Mouse (Mus musculus) midbrain, embryonic 11.5 days (tissue): Measurements from ENCODE around the gene Rpl10a. TPM values are rescaled to one million over a fixed set of nuclear protein-coding genes. Genes with fewer than 3 reads are reported as not detected.
"Not testable (repeated sequence)": the region's sequence is repeated elsewhere in the genome, so short reads cannot be mapped to it uniquely, and the experiment has no call there.

Experiments
- ATAC-seq: fragments of 200-750 bp; cut with Nextera tagmentation; 2 replicates; pipeline ENCODE4 v1.8.0; 2017; ENCODE audit warnings: moderate TSS enrichment, moderate library complexity; ENCODE audit not compliant: low FRiP score
- DNase-seq: peaks from one replicate; pipeline ENCODE4 v3.0.0; 2015; ENCODE audit warnings: low spot score; ENCODE audit errors: missing footprints
- H3K27ac ChIP-seq: fragments of 300-500 bp; sonication (generic); 2 replicates; pipeline ENCODE4 v1.5.1; 2014; ENCODE audit warnings: low read depth, low read length
- H3K27me3 ChIP-seq: fragments of 300-500 bp; sonication (generic); 2 replicates; pipeline ENCODE4 v1.6.1; 2014; ENCODE audit warnings: mild to moderate bottlenecking, low read length, moderate library complexity, mixed read lengths; ENCODE audit not compliant: control insufficient read depth, insufficient read depth
- H3K36me3 ChIP-seq: fragments of 300-500 bp; sonication (generic); 2 replicates; pipeline ENCODE4 v1.6.1; 2014; ENCODE audit warnings: mild to moderate bottlenecking, low read length, moderate library complexity, mixed read lengths; ENCODE audit not compliant: control insufficient read depth, insufficient read depth
- H3K4me1 ChIP-seq: fragments of 300-500 bp; sonication (generic); 2 replicates; pipeline ENCODE4 v1.6.1; 2014; ENCODE audit warnings: low read length; ENCODE audit not compliant: control insufficient read depth, insufficient read depth
- H3K4me2 ChIP-seq: fragments of 300-500 bp; sonication (generic); 2 replicates; pipeline ENCODE4 v1.6.1; 2014; ENCODE audit warnings: mild to moderate bottlenecking, moderate library complexity
- H3K4me3 ChIP-seq: fragments of 300-500 bp; sonication (generic); 2 replicates; pipeline ENCODE4 v1.5.1; 2014; ENCODE audit warnings: low read depth, low read length
- H3K9ac ChIP-seq: fragments of 300-500 bp; sonication (generic); 2 replicates; pipeline ENCODE4 v1.6.1; 2014; ENCODE audit warnings: low read length
- H3K9me3 ChIP-seq: fragments of 300-500 bp; sonication (generic); 2 replicates; pipeline ENCODE4 v1.6.1; 2016; ENCODE audit warnings: low read length; ENCODE audit not compliant: control insufficient read depth
- WGBS: fragments of 180-500 bp; shearing (Covaris S2); extraction: QIAGEN DNeasy Blood & Tissue Kit; methylation state at CpG from one replicate; pipeline ENCODE4 v1.1.7; 2014; 5-methylcytosine and 5-hydroxymethylcytosine counted together
- polyA plus RNA-seq: library from polyadenylated mRNA; unstranded; fragments of >200 nt; fragmentation: Nextera tagmentation; extraction: Ambion mirVana; gene quantifications from 2 replicates; pipeline ENCODE4 v1.2.1, GENCODE M21; 2014

The Rpl10a gene
- polyA plus RNA-seq, 1 experiment from 2014 or later: 471 TPM

GRCm38 (mm10) chr17:28326951-28327350 lies 1.3 kb upstream of the Rpl10a start:
- H3K9me3 ChIP-seq: no peaks in the 10 kb centered on the region
- no peak for DNase-seq
- 86% methylated on average over 3 of the region's 3 CpGs for WGBS
- no peak overlapping the region for H3K4me2 ChIP-seq
- H3K4me3 ChIP-seq: no peak overlapping the region
- H3K36me3 ChIP-seq: peaks cover 6% of the 10 kb centered on the region
- H3K27ac ChIP-seq: no peak overlapping the region
- H3K4me1 ChIP-seq: peaks cover 16% of the 10 kb centered on the region
- H3K27me3 ChIP-seq: no peaks in the 10 kb centered on the region
- ATAC-seq: no peak
- no peak overlapping the region; the same call in 1 of the 2 replicates for H3K9ac ChIP-seq

GRCm38 (mm10) chr17:28327673-28328325 lies 472 bp upstream of the Rpl10a start:
- Histone ChIP-seq H3K9me3 (no peaks in the 10 kb centered on the region), H3K4me3 (peak overlapping the region; percentile 94), H3K36me3 (peaks cover 6% of the 10 kb centered on the region), H3K9ac (peak overlapping the region; percentile 99), H3K27ac (peak overlapping the region; percentile 92), H3K4me1 (peaks cover 16% of the 10 kb centered on the region), H3K27me3 (no peaks in the 10 kb centered on the region), H3K4me2 (peak overlapping the region; percentile 80)
- 9% methylated on average over 22 of the region's 22 CpGs for WGBS
- ATAC-seq: peak; percentile 66
- peak; percentile 86 for DNase-seq

GRCm38 (mm10) chr17:28328946-28329345 lies 675 bp downstream of the Rpl10a start:
- H3K36me3 ChIP-seq: peaks cover 6% of the 10 kb centered on the region
- no peaks in the 10 kb centered on the region for H3K9me3 ChIP-seq
- H3K4me3 ChIP-seq: peak overlapping the region; percentile 94
- H3K4me1 ChIP-seq: peaks cover 18% of the 10 kb centered on the region
- no peaks in the 10 kb centered on the region for H3K27me3 ChIP-seq
- H3K9ac ChIP-seq: peak overlapping the region; percentile 99
- H3K4me2 ChIP-seq: peak overlapping the region; percentile 80
- ATAC-seq: peak; percentile 9; the same call in 1 of the 2 replicates
- no peak for DNase-seq
- H3K27ac ChIP-seq: peak overlapping the region; percentile 92
- under 1% methylated on average over 25 of the region's 25 CpGs for WGBS

GRCm38 (mm10) chr17:28329503-28330231 lies 1.4 kb downstream of the Rpl10a start:
- H3K36me3 ChIP-seq: peaks cover 6% of the 10 kb centered on the region
- DNase-seq: peak; percentile 86

GRCm38 (mm10) chr17:28330232-28330546 lies 1.9 kb downstream of the Rpl10a start:
- Histone ChIP-seq H3K27ac (no peak overlapping the region), H3K9me3 (no peaks in the 10 kb centered on the region), H3K9ac (peak overlapping the region; percentile 99), H3K36me3 (peaks cover 6% of the 10 kb centered on the region), H3K4me3 (peak overlapping the region; percentile 94), H3K4me2 (peak overlapping the region; percentile 80), H3K4me1 (peaks cover 18% of the 10 kb centered on the region), H3K27me3 (no peaks in the 10 kb centered on the region)
- DNase-seq (peak; percentile 82), ATAC-seq (no peak)
- 61% methylated on average over 2 of the region's 2 CpGs for WGBS

More at GRCm38 (mm10) chr17:28329503-28330231, 1.4 kb downstream of the Rpl10a start:
- Histone ChIP-seq H3K27ac (no peak overlapping the region; the same call in 1 of the 2 replicates), H3K4me3 (peak overlapping the region; percentile 94), H3K9ac (peak overlapping the region; percentile 99), H3K4me1 (peaks cover 18% of the 10 kb centered on the region), H3K27me3 (no peaks in the 10 kb centered on the region), H3K9me3 (no peaks in the 10 kb centered on the region), H3K4me2 (peak overlapping the region; percentile 80)
- WGBS: 10% methylated on average over 4 of the region's 4 CpGs
- ATAC-seq: no peak

- not testable (repeated sequence) for H3K27me3 ChIP-seq, ATAC-seq, H3K9ac ChIP-seq, H3K36me3 ChIP-seq, H3K27ac ChIP-seq, H3K4me2 ChIP-seq, H3K4me3 ChIP-seq, H3K9me3 ChIP-seq
- peaks cover 18% of the 10 kb centered on the region for H3K4me1 ChIP-seq
- peak; percentile 84 for DNase-seq
- 67% methylated on average over 6 of the region's 8 CpGs for WGBS
These were observed 2.3 kb downstream of the Rpl10a start for GRCm38 (mm10) chr17:28330590-28330989.

GRCm38 (mm10) chr17:28331241-28332112 lies 3.2 kb downstream of the Rpl10a start:
- ATAC-seq (no peak), DNase-seq (peak; percentile 86)
- no peaks in the 10 kb centered on the region for H3K27me3 ChIP-seq
- no peak overlapping the region for H3K4me3 ChIP-seq
- H3K4me2 ChIP-seq: no peak overlapping the region
- no peaks in the 10 kb centered on the region for H3K9me3 ChIP-seq
- no peak overlapping the region for H3K27ac ChIP-seq
- H3K9ac ChIP-seq: no peak overlapping the region
- WGBS: 35% methylated on average over 6 of the region's 7 CpGs
- peaks cover 18% of the 10 kb centered on the region for H3K4me1 ChIP-seq
- H3K36me3 ChIP-seq: peaks cover 6% of the 10 kb centered on the region

- ATAC-seq: no peak
- Histone ChIP-seq H3K27ac (no peak overlapping the region), H3K36me3 (peaks cover 6% of the 10 kb centered on the region)
These were observed 4.0 kb downstream of the Rpl10a start for GRCm38 (mm10) chr17:28332113-28332914.

More at GRCm38 (mm10) chr17:28332113-28332914, 4.0 kb downstream of the Rpl10a start:
- Histone ChIP-seq H3K9ac (no peak overlapping the region), H3K4me2 (no peak overlapping the region), H3K9me3 (no peaks in the 10 kb centered on the region), H3K4me1 (peaks cover 18% of the 10 kb centered on the region), H3K4me3 (no peak overlapping the region), H3K27me3 (no peaks in the 10 kb centered on the region)
- whole genome bisulfite sequencing: 48% methylated on average over 13 of the region's 13 CpGs
- DNase-seq: no peak
